Mouse (Mus musculus) hindbrain, embryonic 10.5 days (tissue): Measurements from ENCODE around the gene Tmem171. TPM values are rescaled to one million over a fixed set of nuclear protein-coding genes. Genes with fewer than 3 reads are reported as not detected.

Source experiments
- DNase-seq: peaks from one replicate; pipeline ENCODE4 v3.0.0-alpha.2; 2017; ENCODE audit warnings: low spot score
- H3K27ac ChIP-seq: fragments of 300-500 bp; sonication (generic); 2 replicates; pipeline ENCODE4 v1.5.1; 2016; ENCODE audit warnings: mild to moderate bottlenecking, moderate library complexity
- H3K27me3 ChIP-seq: fragments of 300-500 bp; sonication (generic); 2 replicates; pipeline ENCODE4 v1.6.1; 2016; ENCODE audit warnings: mild to moderate bottlenecking; ENCODE audit not compliant: poor library complexity, insufficient read depth, severe bottlenecking
- H3K36me3 ChIP-seq: fragments of 300-500 bp; sonication (generic); 2 replicates; pipeline ENCODE4 v1.6.1; 2016; ENCODE audit warnings: mild to moderate bottlenecking, moderate library complexity
- H3K4me1 ChIP-seq: fragments of 300-500 bp; sonication (generic); replicated peaks from 2 replicates; pipeline ENCODE4 v1.6.1; 2016; ENCODE audit warnings: mild to moderate bottlenecking
- H3K4me3 ChIP-seq: fragments of 300-500 bp; sonication (generic); 2 replicates; pipeline ENCODE4 v1.5.1; 2016; ENCODE audit warnings: mild to moderate bottlenecking, moderate library complexity
- H3K9me3 ChIP-seq: fragments of 300-500 bp; sonication (generic); 2 replicates; pipeline ENCODE4 v1.6.1; 2016; ENCODE audit warnings: mild to moderate bottlenecking, moderate library complexity
- WGBS: fragments of 180-500 bp; shearing (Covaris S2); methylation state at CpG from one replicate; pipeline ENCODE4 v1.1.7; 2016; 5-methylcytosine and 5-hydroxymethylcytosine counted together
- polyA plus RNA-seq: library from polyadenylated mRNA; unstranded; fragments of >200 nt; fragmentation: Nextera tagmentation; extraction: Ambion mirVana; gene quantifications from 2 replicates; pipeline ENCODE4 v1.2.1, GENCODE M21; 2016

Gene Tmem171
- polyA plus RNA-seq, result not detected in 2 replicates

DNA sequence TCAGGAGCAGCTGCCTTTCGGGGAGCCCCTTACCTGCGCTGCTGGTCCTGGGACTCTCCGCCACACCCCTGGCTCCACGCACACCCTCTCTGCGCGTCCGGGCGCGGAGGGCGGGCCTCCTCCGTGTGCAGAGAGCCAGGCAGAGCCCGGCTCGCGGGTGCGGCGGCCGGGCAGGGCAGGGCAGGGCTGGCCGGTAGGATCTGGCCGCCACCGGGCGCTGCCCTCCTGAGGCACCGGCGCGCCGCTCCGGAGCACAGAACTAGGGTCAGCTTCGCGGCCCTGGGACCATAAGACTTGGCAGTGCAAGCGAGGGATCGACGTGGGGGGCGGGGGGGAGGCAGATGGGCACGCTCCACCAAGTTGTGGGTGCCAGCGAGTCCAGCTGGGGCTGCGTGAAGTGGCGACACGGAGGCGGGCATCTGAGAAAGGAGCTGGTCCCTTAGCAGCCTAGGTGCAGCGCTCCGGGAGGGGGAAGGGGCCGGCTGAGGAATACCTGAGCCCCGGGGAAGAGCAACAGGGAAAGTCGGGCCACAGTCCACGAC is at the start of gene Tmem171:
Gene Tmem171, minus strand, starts transcription at position 62 of the 542 bp plus-strand sequence.
- H3K27ac ChIP-seq, result peak within 1 kb of the TSS; percentile 67; the same call in 1 of the 2 replicates
- H3K4me1 ChIP-seq, result peaks cover 13% of the 10 kb centered on the region
- H3K36me3 ChIP-seq, result no peaks in the 10 kb centered on the region
- H3K9me3 ChIP-seq, result no peaks in the 10 kb centered on the region
- H3K27me3 ChIP-seq, result peaks cover 36% of the 10 kb centered on the region
- peak within 1 kb of the TSS; percentile 52 for H3K4me3 ChIP-seq
- WGBS, result 7% methylated on average over 44 of the region's 44 CpGs
- no peak for DNase-seq

DNA sequence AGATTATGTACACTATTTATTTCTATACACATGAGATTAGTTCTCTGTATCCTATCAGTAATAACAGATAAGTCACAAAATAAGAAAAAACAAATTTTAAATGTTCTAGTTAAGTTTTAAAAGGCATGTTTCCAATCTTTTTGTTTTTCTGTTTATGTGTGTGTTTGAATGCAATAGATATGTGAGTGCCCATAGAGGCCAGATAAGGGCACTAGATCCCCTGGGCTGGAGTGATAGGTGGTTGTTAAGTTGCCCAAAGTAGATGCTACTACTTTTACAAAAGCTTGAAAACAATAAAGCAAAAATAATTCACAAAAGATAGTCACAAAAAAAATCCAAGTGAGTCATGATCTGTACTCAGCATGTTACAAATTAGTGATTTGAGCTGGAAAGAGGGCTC is 49.2 kb upstream of the Tmem171 start:
- Histone ChIP-seq H3K36me3 (peaks cover 70% of the 10 kb centered on the region), H3K9me3 (no peaks in the 10 kb centered on the region), H3K27me3 (no peaks in the 10 kb centered on the region), H3K4me3 (no peak overlapping the region), H3K4me1 (no peaks in the 10 kb centered on the region), H3K27ac (no peak overlapping the region)
- no peak for DNase-seq

DNA sequence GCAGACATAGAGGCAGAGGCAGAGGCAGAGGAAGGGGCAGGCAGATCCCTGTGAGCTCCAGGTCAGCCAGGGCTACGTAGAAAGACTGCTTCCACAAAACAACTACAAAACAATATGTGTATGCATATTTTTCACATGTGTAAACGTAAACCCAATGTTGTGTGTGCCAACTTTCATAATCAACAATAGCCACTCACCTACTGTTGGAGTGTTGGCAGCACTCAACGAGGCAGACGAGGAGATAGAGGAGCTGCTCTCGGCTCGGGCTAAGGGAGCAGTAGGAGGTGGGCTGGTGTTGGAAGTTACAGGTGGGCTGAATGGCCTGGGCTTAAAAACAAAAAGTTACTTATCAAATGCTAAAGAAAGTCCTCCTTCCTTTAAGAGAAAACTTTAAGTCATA is 48.6 kb upstream of the Tmem171 start:
- Histone ChIP-seq H3K27ac (no peak overlapping the region), H3K27me3 (no peaks in the 10 kb centered on the region), H3K4me3 (no peak overlapping the region), H3K9me3 (no peaks in the 10 kb centered on the region), H3K36me3 (peaks cover 71% of the 10 kb centered on the region), H3K4me1 (no peaks in the 10 kb centered on the region)
- DNase-seq, result no peak
- WGBS, result 91% methylated on average over 6 of the region's 6 CpGs

DNA sequence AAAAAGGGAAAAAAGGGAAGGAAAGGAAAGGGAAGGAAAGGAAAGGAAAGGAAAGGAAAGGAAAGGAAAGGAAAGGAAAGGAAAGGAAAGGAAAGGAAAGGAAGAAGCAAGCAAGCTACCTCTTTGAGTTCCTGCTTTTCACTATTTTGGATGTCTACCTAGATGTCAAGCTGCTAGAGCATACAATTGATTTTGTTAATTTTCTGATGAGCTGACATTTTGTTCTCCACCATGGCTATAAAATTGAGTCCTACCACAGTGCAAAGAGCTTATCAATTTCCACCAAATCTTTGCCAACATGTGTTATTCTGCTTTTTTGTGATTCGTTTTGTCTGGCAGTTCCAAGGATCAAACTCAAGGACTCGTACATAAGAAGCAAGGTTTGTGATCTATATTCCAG is 43.6 kb upstream of the Tmem171 start:
- no peak for DNase-seq
- Histone ChIP-seq H3K4me3 (no peak overlapping the region), H3K36me3 (peaks cover 56% of the 10 kb centered on the region), H3K9me3 (no peaks in the 10 kb centered on the region), H3K27ac (no peak overlapping the region), H3K4me1 (no peaks in the 10 kb centered on the region), H3K27me3 (no peaks in the 10 kb centered on the region)
- WGBS, result 91% methylated on average over 2 of the region's 2 CpGs

DNA sequence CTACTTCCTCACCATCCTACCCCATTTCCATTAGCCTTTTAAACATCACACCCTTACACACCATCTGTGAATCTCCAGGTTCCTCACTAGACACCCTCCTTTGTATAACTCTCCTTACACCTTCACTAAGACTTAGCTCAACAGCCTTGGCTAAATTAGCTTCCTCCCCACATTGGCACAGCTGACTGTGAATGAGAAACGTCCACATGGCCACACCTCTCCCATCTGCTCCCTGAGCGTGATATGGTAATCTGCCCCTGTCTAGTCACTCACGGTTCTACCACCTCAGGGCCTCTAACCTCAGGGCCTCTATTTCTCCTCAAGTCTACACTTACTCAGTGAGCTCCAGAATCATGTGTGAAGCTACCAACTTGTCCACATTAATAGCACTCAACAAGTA is 38.7 kb upstream of the Tmem171 start:
- 69% methylated on average over 3 of the region's 3 CpGs for WGBS
- no peaks in the 10 kb centered on the region for H3K4me1 ChIP-seq
- peaks cover 73% of the 10 kb centered on the region for H3K36me3 ChIP-seq
- no peak overlapping the region for H3K27ac ChIP-seq
- DNase-seq, result no peak
- H3K9me3 ChIP-seq, result no peaks in the 10 kb centered on the region
- no peak overlapping the region for H3K4me3 ChIP-seq
- H3K27me3 ChIP-seq, result no peaks in the 10 kb centered on the region

DNA sequence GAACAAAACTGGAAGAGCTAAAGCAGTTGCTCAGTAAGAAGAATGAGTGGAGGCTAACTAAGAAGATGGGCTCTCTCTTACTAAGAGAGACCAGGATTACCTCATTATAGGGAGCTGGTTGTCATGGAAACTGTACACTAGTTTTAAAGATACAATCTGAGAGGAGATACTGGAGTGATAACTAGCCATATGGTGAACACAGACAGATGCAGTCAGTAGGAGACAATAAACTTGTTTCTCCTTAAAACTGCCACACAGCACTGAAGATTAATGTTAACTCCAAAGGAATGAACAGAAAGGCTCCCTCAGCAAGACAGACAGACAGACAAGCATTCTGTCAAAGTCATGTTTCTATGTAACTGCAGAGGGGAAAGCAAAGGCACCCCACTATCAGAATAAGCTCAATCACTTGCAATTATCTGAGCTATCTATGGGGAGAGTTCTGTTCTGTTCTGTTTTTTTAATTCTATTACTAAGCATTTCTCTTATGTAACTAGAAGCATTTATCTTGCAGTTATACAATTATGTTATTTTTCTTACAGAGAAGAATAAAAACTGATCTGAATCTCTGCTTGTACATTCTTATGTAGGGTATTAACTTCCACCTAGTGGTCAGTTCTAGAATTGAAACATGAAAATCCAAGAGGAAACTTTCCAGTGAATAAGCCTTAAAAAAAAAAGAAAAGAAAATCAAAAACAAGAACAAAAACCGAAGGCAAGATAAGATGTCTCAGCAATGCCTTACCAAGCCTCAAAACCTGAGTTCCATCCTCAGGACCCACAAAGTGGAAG is 34.8 kb upstream of the Tmem171 start:
- DNase-seq, result no peak
- no peak overlapping the region for H3K4me3 ChIP-seq
- WGBS, result 87% methylated on average over 1 of the region's 1 CpGs
- no peak overlapping the region for H3K27ac ChIP-seq
- no peaks in the 10 kb centered on the region for H3K27me3 ChIP-seq
- no peaks in the 10 kb centered on the region for H3K9me3 ChIP-seq
- peaks cover 92% of the 10 kb centered on the region for H3K36me3 ChIP-seq
- no peaks in the 10 kb centered on the region for H3K4me1 ChIP-seq

DNA sequence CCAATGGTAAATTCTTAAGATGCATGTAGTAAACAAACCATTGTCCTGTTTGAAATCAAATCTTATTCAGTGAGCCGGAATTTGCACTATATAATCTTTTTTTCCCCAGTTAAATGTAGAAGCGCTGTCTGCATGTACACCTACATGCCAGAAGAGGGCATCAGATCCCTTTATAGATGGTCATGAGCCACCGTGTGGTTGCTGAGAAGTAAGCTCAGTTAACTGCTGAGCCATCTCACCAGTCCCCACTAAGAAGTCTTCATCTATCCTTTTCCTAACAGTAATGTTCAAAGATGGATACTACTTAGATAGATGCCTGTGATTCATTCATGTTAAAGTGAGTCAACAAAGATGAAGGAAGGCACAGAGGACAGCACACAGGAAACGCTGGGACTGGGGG is 31.9 kb upstream of the Tmem171 start:
- H3K4me3 ChIP-seq, result no peak overlapping the region
- no peak overlapping the region for H3K27ac ChIP-seq
- H3K36me3 ChIP-seq, result peaks cover 79% of the 10 kb centered on the region
- DNase-seq, result no peak
- H3K9me3 ChIP-seq, result no peaks in the 10 kb centered on the region
- WGBS, result 64% methylated on average over 4 of the region's 4 CpGs
- H3K4me1 ChIP-seq, result no peaks in the 10 kb centered on the region
- no peaks in the 10 kb centered on the region for H3K27me3 ChIP-seq

DNA sequence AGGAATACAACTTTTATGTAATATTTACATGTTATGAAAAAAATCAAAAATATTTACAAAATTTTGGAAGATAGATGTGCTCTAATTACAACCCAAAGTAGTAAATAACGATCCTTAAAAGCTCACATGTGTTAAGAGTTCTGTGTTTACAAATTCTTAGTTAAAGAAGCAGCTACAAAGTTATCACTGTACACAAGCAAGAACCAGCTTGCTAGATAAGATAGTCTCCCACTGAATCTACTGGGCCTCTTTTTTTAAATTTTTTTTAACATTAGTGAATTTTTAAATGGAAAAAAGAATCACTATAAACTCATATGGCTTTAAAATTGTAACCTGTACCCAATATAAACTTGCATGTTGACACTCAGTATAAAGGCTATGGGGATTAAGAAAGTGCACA is 28.8 kb upstream of the Tmem171 start:
- Histone ChIP-seq H3K9me3 (no peaks in the 10 kb centered on the region), H3K4me1 (no peaks in the 10 kb centered on the region), H3K27ac (no peak overlapping the region), H3K36me3 (peaks cover 57% of the 10 kb centered on the region), H3K4me3 (no peak overlapping the region), H3K27me3 (no peaks in the 10 kb centered on the region)
- 93% methylated on average over 1 of the region's 1 CpGs for WGBS
- DNase-seq, result no peak

DNA sequence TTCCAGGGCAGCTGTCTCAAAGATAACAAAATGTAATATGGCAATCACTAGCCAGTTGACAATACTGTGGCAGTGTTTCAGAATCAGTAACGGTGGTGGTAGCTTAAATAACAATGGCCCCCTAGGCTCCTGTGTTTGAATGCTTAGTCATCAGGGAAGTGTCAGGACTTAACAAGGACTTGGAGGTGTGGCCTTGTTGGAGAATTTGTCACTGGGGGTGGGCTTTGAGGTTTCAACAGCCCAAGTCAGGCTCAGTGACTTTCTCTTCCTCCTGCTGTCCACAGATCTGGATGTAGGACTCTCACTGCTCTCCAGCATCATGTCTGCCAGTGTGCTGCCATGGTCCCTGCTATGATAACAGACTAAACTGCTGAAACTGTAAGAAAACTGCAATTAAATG is 27.7 kb upstream of the Tmem171 start:
- Histone ChIP-seq H3K27ac (no peak overlapping the region), H3K36me3 (peaks cover 47% of the 10 kb centered on the region), H3K4me3 (no peak overlapping the region), H3K4me1 (no peaks in the 10 kb centered on the region), H3K9me3 (no peaks in the 10 kb centered on the region), H3K27me3 (no peaks in the 10 kb centered on the region)
- DNase-seq, result no peak
- WGBS, result 42% methylated on average over 1 of the region's 1 CpGs

DNA sequence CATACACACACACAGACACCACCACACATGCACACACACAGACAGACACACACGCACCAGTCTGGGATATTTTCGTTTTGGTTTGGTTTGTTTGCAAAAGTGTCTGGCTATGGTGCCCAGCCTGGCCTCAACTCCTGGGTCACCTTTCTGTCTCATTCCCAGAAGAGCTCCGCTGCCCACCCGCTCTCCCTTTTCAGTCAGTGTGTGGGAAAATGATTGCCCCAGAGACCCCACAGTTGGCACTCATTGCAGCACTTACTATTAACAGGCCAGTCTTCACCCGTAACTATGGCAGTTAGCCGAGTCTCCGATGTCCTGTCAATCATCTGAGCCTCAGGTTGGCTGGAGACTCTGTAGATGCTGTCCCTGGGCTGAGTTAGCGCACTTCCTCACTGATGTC is 21.5 kb upstream of the Tmem171 start:
- WGBS, result 90% methylated on average over 8 of the region's 8 CpGs
- H3K4me1 ChIP-seq, result no peaks in the 10 kb centered on the region
- no peaks in the 10 kb centered on the region for H3K27me3 ChIP-seq
- H3K9me3 ChIP-seq, result no peaks in the 10 kb centered on the region
- DNase-seq, result peak; percentile 1
- H3K4me3 ChIP-seq, result no peak overlapping the region
- H3K27ac ChIP-seq, result no peak overlapping the region
- H3K36me3 ChIP-seq, result 0 out of 2 replicates have a peak, but pooled peaks cover 2% of the 10 kb centered on the region

DNA sequence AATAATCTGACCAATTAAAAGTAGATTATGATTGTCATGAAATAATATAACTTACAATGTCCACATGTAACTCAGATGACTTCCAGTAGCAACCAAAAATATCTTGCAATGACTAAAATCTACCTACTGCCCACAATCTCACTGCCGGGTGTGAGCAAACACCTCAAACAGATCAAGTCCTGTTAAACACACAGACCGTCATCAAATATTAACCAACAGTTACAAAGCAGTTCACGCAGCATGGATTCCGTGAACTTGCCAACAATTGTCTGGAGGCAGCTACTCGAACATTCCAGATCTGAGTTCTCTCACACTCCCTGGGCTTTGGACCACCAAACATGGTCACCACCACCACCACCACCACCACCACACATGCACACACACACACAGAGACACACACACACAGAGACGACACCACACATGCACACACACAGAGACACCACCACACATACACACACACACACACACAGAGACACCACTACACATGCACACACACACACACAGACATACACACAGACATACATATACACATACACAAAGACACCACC is 20.9 kb upstream of the Tmem171 start:
- no peak for DNase-seq
- Histone ChIP-seq H3K4me1 (no peaks in the 10 kb centered on the region), H3K27ac (no peak overlapping the region), H3K9me3 (no peaks in the 10 kb centered on the region), H3K27me3 (no peaks in the 10 kb centered on the region), H3K36me3 (no peaks in the 10 kb centered on the region), H3K4me3 (no peak overlapping the region)
- 90% methylated on average over 6 of the region's 6 CpGs for WGBS

DNA sequence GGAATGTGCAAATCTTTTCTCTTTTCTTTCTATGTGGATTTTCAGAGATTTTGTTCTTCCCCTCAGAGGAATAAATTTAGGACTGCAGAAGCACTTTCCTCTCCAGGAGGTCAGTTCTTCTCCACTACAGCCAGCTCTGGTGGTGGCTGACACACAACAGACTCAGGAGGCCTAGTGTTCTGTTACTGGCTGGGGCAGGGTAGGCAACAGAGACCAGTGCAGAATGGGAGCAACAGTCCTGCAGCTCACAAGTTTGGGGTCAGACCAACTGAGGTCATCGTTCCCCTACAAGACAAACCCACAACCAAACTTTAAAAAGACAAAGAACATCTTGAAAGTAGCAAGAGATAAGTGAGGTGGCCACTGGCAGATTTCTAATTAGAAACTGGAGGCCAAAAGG is 16.0 kb upstream of the Tmem171 start:
- Histone ChIP-seq H3K4me3 (no peak overlapping the region), H3K9me3 (no peaks in the 10 kb centered on the region), H3K27me3 (no peaks in the 10 kb centered on the region), H3K4me1 (no peaks in the 10 kb centered on the region), H3K36me3 (no peaks in the 10 kb centered on the region), H3K27ac (no peak overlapping the region)
- WGBS, result 100% methylated on average over 1 of the region's 1 CpGs
- no peak for DNase-seq

DNA sequence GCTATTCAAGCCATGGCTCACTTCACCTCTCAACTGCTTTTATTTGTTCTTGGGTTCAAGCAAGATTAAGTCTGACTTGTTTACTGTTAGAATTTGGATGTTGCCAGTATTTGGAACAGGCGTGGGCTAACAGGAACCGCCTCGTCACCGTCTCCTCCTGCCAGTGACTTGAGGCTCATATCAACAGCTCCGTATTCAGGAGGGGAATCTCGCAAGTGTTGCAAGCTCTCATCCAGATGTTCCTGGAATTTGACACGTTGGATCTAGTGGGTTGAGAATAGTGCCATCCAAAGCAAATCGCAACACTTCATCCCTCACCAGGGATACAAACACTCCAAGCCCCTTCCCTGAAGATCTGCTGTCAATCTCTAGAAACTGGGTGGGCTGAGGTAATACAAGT is 15.6 kb upstream of the Tmem171 start:
- H3K27me3 ChIP-seq, result no peaks in the 10 kb centered on the region
- H3K4me3 ChIP-seq, result no peak overlapping the region
- WGBS, result 81% methylated on average over 8 of the region's 8 CpGs
- DNase-seq, result no peak
- no peaks in the 10 kb centered on the region for H3K9me3 ChIP-seq
- no peaks in the 10 kb centered on the region for H3K4me1 ChIP-seq
- H3K27ac ChIP-seq, result no peak overlapping the region
- no peaks in the 10 kb centered on the region for H3K36me3 ChIP-seq
